Mouse (Mus musculus) retina, postnatal 1 day (tissue): ENCODE measurements around the gene Nkx2-3.

Experiments
- DNase-seq: peaks from one replicate; pipeline ENCODE4 v3.0.0-alpha.2; 2012

Gene Nkx2-3

GRCm38 (mm10) chr19:43619916-43620479 lies 7.9 kb downstream of the Nkx2-3 start:
- peak; percentile 5 for DNase-seq

GRCm38 (mm10) chr19:43623913-43624312 lies 11.8 kb downstream of the Nkx2-3 start:
- DNase-seq, result peak; percentile 68

DNA sequence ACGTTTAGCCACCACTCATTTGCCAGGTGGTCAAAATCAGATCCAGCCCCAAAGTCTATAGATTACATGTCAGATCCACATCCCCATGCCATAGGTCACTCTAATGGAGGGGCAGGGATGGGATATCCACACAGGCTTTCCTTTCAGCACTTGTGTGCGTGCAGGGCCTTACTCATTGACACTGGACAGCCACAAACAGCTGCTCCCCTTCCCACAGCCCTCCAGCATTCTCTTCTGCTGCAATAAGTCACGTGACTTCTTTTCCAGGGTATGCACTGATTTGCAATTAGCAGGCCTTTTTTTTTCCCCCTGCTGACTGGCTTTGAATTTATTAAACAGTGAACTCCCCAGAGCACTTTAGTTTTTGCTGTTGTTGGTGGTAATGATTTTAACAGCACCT lies 14.0 kb downstream of the Nkx2-3 start:
- peak; percentile 80 for DNase-seq

DNA sequence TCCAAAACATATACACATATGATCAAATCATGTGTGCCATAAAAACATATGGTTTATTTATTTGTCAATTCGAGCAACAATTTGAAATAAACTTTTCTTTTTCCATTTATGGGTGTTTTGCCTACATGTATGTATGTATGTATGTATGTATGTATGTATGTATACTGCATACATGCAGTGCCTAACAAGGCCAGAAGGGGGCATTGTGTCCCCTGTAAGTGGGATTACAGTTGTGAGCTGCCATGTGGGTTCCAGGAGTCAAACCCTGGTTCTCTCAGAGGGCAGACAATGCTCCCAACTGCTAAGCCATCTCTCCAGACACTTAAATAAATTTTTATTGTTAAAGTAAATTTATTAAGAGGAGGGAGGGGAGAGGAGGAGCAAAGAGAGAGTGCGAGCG lies 15.2 kb downstream of the Nkx2-3 start:
- DNase-seq, result no peak

DNA sequence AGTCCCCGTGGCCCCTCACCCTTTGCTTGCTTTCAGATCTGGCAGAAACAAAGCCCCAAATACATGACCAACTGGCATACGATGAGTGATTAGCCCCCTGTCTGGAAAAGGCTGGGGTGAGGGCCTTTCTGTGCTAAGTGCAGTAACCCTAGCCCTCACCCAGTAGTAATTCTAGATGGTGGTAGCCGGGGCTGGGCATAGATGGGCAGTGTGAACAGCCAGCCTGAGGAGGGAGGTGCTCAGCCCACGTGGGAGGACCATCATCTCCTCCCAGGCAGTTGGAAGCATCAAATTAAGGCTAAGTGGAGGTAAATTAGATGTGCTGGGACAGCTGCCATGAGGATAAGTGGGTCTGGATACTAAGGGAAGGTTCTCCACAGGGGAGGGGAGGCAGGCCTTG lies 17.0 kb downstream of the Nkx2-3 start:
- DNase-seq, result no peak

DNA sequence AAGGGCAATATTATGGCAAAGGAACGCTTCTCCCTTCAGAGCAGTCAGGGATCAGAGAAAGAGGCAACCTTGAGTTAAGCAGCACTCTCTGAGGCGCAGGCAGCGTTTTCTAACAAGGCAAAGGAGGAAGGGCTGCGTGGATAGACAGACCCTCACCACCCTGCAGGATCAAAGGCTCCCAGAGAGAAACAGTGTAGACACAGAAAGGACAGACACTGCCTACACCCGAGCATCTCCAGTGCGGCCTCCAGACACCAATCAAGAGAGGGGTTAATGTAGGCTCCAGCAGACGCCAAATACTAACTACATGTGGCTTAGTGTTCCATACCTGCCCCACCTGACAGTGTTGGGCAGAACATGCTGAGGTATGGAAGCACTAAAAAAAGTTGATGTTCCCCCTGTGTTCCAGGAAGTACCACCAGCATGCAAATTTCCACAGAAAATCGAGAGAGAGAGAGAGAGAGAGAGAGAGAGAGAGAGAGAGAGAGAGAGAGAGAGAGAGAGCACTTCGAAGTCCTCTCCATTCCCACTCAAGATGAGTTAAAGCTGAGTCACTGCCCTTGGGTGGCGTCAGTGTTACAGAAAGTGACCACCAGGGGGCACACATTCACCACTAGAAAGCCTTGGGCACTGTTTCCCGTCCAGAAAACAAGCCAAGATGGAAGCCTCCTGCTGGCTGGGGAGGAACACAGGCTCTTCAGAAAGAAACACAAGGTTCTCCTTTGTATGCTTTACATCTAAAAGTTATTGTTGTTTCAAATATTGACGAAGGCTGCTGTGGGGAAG lies 18.5 kb downstream of the Nkx2-3 start:
- peak; percentile 90 for DNase-seq

- no peak for DNase-seq
Observed at GRCm38 (mm10) chr19:43641833-43642232, 29.7 kb downstream of the Nkx2-3 start.

- no peak for DNase-seq
Observed at GRCm38 (mm10) chr19:43642843-43643242, 30.7 kb downstream of the Nkx2-3 start.

- DNase-seq, result no peak
Observed at GRCm38 (mm10) chr19:43645508-43645907, 33.4 kb downstream of the Nkx2-3 start.

DNA sequence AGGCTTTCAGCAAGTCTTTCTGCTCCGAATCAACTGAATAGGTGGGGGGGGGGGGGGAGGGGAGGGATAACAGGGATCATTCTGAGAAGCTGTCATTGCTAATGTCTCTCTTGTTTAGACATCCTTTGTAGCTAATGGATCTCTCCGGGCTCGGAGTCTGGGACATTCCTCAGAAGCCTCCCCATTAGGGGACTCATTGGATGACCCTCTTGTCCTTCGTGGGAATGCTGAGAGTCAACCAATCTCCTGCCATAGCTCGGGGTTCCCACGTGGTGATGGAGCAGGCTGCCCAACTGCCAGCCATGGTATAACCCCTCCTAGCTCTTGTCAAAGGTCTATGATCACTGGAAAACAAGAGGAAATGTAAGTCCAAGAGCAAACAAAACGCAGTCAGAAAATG lies 34.7 kb downstream of the Nkx2-3 start:
- DNase-seq, result peak; percentile 59

GRCm38 (mm10) chr19:43647261-43647660 lies 35.1 kb downstream of the Nkx2-3 start:
- no peak for DNase-seq

DNA sequence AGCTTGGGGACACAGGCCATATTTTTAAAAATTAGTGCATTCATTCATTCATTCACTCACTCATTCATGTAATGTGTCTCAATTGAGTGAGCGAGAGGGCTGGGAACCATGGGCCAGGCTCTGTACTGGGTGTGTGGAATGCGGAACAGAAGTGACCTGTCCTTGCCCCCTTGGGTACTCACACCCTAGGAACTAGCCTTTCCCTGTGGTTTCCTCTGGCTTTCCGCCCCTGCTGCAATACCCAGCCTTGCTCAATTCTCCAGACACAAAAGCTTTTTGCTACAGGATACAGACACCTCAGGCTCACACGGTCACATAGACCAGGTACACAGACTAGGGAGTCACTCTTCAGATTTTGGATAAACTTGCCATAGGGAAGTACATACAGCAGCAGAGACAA lies 36.2 kb downstream of the Nkx2-3 start:
- DNase-seq, result no peak

DNA sequence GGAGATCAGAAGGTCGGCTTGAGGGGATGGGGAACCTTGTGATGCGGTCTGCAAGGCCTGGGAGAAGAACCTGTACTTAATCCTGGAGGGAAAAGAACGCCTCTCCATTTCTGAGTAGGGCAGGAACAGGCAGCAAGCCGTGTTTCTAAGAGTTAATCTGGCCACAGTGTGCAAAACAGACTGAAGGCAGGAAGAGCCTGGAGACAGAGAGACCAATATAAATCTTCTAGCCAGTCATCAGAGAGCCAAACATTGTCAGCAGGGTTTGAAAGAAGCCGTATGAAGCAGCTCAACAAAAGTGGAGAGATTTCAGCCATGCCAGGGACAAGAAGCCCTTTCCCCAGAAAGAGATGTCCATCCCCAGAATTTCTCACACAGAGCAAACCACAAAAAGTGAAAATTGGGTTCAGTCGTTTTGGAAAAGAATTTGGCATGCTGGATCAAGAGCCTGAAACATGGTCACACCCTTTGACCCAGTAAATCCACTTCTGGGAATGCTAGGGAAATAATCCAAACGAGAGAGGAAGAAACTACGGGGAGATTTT lies 39.2 kb downstream of the Nkx2-3 start:
- no peak for DNase-seq

DNA sequence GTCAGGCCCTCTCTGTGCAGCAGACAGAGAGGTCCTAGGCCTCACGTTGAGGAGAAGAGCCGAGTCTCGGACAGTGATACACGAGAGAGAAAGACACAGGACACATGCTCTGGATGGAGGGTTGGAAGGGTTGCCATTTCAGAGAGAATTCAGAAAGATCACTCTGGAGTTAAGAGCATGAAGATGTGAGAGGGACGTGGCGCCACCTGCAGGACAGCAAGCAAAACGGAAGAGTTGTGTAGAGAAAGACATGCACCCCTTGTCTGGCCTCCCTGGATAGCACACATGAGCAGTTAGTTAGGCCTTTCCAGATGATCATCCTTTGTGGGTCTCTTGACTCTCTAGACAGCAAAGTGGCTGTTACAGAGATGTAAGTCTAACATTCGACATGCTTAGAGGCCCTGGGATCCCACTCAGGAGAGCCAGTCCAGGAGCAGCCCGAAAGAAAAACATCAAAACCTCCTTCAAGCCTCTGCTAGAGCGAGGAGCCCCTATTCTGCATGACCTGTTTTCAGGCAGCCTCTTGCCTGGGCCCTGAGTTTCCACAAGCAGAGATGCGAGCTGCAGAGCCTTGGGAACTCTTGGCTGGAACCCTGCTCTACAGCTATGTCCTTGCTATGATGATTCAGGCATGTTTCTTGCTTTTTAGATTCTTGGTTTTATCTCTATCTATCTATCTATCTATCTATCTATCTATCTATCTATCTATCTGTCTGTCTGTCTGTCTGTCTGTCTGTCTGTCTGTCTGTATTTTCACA lies 43.8 kb downstream of the Nkx2-3 start:
- peak; percentile 87 for DNase-seq

DNA sequence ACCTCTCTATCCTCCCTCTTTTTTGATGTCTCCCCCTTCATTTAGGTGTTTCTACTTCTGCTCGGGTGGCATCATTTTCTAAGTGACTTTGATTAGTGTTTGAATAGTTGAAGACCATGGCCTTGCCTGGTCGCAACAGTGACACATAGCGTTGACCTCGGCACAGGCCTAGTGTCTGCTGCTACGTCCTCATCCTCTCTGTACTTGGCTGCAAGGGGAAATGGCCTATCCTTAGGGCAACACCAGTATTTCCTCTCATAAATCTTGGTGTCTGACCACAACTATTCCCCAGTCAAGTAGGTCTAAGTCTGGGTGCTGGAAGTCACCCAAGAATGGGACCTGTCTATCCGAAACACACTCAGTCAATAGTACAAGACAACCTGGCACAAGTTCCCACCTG lies 47.5 kb downstream of the Nkx2-3 start:
- no peak for DNase-seq

- DNase-seq, result no peak
Observed at GRCm38 (mm10) chr19:43660774-43661173, 48.6 kb downstream of the Nkx2-3 start.

GRCm38 (mm10) chr19:43662176-43662967 lies 50.2 kb downstream of the Nkx2-3 start:
- DNase-seq, result peak; percentile 85

DNA sequence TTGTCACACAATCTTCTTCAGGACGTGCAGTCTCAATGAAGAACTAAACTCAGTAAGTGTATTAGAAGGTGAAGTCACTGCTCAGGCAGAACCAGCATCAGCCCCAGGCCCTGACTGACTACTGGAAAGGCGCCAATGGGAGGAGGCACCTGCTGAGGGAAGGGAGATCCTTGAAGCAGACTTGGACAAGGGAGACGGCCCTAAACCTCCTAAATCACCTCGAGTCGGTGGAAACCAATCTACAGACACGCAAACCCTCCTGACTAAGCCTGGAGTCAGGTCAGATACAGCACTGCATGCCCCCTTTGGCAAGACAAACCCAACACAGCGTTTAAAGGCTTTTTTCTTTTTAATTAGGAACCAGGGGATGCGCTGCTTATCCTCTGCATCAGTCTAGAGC lies 51.3 kb downstream of the Nkx2-3 start:
- DNase-seq, result no peak
